Mouse (Mus musculus): Measurements from ENCODE around the gene Gm11096.

The Gm11096 gene

DNA sequence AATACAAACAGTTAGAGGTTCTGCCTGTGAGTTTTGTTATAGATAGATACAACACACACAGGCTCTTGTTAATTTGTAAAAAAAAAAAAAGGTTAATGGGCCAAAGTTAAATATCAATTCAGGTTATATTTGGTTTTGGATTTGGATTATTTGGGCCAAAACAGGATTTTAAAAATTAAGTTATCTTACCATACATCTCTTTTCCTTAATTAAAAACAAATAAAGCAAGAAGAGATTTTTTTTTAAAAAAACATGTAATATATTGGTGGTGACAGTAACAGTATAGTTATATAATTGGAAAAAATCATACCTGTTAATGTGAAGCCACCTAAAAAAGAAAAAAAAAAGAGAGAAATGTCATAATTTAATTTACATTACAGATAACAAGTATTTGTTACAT lies at the start of gene Gm11096:
Gm11096 (plus strand) TSS at position 301 of the 400 bp plus-strand sequence.
- no peak for DNase-seq (ENCODE audit: extremely low spot score)

DNA sequence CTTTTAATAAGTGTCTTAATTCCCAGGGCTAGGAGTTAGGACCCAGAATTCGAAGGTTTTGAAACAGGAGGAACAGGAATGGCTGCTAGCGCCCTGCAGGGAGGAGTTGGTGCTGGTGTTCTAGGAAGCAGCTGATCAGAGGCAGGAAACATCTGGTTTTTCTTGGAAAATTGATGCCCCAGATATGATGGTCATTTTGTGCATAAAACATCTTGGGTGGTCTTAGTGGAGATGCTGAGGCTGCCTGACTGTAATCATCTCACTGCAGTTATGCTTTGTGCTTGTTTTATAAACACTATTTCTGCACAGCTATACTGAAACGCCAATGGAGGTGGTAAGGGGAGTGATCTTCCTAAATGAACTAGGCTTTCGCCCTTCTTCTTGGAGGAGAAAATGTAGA lies 48.5 kb upstream of the Gm11096 start:
- no peak for DNase-seq (ENCODE audit: extremely low spot score)

DNA sequence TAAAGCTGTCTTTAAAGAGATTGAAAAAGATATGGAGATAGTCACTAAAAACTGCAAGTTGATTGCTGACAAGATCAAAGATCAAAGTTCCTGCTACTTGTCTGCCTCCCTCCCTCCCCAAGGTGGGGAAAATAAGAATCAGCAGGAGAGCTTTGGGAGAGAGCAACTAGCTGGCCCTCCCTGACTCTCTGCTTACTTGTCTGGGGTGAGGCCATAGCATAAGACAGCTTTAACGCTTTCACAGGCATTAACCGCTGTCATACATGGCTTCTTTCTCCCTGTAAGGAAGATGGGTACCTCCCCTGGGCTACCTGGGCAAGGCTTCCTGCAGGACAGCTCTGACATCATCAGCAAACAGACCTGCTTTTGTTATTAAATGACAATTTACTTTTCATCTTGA lies 47.4 kb upstream of the Gm11096 start:
- DNase-seq (ENCODE audit: extremely low spot score), result no peak

DNA sequence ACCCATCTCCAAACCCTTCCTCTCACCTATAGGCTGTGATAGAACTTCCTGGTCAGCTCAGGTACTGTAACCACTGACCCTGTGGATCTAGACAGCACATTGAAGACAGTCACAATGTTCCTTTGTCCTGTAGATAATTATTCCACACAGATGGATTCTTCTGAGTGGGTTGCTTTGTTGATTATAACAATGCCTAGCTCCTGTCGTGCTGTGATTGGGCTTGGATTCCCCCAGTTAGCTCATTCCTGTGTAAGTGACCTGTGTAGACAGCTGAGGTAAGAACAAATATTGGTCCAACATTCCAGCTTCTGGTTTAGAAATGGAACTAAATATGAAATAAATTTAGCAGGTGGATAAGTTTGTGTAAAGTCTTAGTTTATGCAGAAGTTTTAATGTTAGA lies 44.1 kb upstream of the Gm11096 start:
- DNase-seq (ENCODE audit: extremely low spot score), result no peak

DNA sequence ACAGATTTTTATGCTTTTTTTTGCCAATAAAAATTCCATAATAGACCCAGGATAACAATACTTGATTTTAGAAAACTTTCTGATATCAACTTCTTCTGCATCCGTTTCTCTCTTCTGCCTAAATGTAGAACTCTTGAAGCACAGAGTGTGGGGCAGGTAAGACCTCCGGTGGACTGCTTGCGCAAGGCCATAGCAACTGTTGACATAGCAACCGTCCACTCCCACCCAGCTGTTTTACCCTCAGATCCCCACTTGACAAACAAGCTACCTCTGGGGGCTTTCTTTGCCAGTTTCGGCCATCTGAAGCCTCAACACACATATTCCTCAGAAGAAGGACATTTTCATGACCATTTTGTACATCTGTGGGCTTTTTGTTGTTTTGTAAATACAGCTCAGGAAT lies 41.2 kb upstream of the Gm11096 start:
- DNase-seq (ENCODE audit: extremely low spot score), result no peak

DNA sequence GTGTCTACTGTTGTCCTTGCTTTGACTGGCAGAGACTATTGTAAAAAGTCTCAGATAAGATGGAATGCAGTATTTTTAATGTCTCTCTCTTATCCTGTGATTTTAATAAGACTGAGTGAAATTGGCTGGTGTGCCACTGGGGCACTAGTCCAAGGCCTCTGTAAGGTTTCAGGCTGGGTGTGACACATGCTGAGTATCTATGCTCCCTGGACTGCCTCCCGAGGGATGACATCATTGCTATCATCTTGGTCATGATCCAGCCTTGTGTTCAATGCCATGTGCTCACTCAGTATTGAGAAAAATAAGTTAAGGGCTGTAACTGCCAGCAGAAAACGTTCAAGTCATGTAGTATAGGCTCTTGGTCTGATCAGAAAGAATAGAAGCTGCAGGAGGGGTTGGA lies 38.9 kb upstream of the Gm11096 start:
- no peak for DNase-seq (ENCODE audit: extremely low spot score)

DNA sequence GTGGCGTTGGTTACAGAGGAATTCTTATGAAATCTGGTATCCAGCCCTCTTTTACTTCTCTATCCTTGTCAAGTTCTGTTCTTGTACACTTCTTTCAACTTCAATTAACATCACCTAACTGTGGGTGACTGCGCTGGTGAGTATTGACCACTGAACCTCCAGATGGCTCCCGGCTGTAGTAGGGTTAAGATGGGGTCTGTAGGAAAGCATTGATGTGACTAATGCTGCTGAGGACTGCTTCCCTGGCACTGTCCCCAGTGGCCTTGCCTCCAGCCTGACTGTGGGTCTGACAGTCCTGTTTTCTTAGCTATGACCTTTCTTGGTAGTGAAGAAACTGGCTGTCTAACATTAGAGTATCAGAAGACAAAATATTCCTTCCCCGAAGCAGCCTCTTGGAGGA lies 38.4 kb upstream of the Gm11096 start:
- no peak for DNase-seq (ENCODE audit: extremely low spot score)

DNA sequence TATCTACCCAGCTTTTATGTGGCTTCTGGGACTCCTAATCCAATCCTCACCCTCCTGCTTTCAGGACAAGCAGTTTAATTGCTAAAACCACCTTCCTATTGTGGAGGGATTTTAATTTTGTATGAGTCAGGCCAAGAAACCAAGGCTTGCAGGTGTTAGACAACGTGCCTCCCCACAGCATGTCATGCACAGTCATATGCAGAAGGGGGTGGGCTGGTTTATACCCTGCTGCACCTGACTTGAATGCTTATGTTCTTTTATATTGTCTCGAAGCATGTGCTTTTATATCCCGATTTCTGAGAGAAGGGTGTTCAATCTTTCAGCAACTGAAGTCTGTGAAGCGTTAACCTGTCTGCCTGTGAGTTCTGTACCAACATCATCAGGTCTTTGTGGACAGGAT lies 37.3 kb upstream of the Gm11096 start:
- no peak for DNase-seq (ENCODE audit: extremely low spot score)

DNA sequence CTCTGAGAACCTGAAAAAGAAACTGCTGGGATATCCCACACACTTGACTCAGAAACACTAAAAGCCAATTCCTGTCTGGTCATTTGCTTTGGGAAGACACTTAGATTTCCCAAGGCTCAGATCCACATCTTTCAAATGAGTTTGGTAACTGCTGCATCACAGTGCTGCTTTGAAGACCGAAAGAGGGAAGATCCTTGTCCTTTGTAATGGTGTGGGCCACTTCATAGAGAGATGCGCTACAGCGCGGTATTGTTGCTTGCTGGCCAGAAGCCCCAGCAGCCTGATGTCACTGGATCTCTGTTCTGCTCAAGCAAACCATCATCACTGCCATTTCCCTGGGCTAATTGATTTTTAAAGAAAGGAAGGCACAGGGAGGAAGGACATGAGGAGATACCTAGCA lies 28.8 kb upstream of the Gm11096 start:
- DNase-seq (ENCODE audit: extremely low spot score), result no peak

DNA sequence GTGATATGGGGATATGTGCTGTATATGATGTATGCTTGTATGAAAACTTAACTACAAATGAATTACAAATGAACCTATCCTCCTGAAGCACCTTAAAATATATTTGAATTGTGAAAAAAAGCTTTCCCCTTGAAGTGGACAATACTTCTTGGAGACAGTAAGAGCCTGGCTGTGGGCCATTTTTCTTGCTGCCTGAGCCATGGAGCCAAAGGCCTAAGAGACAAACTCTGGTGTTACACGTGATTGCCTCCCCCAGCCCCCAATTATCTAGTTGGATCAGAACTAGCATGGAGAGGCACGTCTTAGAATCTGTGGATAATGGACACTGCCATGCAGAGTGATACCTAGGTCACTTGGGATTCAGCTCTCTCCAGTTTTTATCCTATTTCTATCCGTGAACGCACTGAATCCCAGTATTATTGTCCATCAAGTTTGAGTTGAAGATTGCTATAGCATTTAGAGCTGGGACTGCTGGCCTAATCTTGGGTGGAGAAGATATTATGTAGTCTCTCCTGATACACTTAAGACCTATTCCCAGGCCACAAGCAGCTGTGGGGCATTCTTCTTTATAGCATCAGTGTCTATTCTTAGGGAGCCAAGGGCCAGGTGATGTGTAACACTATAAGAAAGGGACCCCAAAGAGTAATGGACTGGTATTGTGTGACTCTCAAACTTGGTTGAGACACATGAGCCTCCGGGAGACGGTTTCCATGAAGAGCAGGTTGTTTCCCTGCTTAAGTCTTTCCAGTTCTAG lies 25.0 kb upstream of the Gm11096 start:
- no peak for DNase-seq (ENCODE audit: extremely low spot score)

DNA sequence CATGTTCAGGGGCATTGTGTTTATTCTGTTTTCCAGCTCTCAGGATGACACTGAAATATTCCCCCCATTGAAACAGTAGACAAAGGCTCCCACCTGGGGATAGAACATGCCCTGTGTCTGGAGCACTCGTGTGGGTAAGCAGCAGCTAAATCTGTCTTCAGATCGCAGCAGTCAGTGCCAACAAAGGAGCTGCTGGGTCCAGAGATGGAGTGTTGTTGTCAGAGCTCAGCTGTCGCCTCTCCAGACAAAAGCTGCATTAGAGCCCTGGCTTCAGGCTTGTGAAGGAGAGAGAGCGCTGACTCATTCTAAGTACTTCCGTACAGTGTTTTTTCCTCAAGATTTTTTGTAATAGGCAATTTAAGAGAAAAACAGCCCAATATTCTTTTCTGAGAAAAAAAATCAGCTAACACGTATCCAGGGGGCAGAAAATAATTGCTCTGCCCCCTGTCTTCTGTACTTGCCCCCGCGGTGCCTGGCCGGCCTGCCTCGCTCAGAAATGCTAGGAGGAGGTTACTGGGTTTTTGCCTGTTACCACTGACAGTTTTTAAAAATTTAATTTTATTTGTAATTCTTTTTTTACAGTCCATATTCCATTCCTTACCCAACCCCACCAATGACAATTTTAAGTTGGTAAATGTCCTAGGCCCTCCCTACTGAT lies 21.6 kb upstream of the Gm11096 start:
- no peak for DNase-seq (ENCODE audit: extremely low spot score)

DNA sequence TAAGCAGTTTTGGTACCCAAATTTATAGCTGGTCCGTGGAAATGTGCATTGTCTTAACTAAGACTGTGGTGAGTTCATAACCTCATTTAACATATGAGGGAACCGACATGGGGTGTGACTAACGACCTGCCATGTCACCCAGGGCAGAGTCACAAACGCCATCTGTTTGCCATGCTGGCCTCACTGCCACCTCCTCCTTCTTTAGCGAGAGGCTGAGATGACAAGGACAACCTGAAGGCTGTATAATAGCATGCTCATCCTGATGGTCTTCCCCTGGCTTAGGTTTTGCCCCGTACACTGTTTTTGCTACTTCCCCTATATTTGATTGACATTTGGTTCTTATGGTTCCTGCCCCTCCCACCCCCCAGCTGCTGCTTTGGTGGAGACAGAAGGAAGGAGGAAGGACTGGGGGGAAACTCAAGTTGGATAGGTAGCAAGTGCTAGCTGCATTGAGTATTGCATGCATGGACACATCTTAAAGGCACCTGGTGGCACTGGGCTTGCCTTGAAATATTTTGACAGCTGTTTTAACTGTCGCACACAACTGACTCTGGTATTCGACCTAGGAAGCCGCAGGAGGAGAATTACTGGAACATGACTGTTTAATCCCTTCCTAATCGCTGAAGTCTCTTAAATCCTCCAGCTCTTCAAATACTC lies 17.2 kb upstream of the Gm11096 start:
- DNase-seq (ENCODE audit: extremely low spot score), result no peak

DNA sequence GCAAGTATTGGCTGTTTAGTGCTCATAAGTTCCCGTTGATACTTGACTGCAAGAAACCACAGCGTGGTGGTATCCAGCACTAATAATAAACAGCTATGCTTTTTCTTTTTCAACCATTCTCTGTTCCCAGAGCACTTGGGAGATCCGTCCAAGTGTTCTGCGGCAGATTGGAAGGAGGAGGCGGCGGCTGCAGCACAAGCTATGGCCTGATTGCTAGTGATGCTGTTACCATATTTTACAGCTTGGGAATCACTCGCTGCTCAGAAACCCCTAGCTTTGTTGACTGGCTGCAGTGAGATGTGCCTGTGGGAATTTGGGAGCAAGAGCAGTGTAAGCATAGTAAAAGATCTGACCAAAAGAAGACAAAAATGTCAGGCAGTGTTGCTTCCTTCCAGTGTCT lies 14.3 kb upstream of the Gm11096 start:
- no peak for DNase-seq (ENCODE audit: extremely low spot score)

DNA sequence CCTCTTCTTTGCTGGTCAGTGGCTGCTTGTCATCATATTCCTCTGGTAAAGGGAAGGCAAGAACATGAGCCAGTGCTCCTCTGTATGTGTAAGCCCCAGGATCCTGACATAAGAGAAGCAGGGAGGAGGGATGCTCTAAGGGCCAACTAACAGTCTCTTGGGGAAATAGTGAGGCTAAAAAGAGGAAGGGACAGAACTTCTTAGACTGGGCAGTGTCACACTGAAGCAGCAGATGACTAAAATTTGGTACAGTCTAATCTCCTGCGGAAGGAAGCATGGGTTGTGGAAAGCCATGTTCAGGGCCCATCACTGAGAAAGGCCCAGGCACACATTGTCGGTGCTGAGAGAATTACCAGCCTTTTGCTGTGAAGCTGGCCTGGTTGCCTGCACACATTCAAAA lies 8.8 kb upstream of the Gm11096 start:
- no peak for DNase-seq (ENCODE audit: extremely low spot score)

DNA sequence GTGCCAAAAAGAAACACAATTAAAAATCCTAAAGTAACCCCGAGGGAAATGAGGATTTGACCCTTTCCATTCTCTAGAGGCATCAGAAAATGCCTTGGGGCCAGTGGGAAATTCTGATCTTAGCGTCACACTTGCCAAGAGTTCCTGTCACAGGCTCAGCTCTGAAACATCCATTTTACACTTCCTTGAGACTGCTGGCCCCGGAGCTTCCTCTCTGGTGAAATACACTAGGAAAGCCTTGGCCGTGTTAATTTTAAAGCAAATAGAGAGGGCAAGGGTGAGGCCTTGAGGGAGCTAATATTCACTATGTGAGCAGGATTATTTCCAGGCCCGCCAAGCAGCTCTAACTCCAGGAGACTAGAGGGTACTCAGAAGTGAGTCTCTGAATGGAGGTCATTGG lies 8.4 kb upstream of the Gm11096 start:
- DNase-seq (ENCODE audit: extremely low spot score), result peak; percentile 26

DNA sequence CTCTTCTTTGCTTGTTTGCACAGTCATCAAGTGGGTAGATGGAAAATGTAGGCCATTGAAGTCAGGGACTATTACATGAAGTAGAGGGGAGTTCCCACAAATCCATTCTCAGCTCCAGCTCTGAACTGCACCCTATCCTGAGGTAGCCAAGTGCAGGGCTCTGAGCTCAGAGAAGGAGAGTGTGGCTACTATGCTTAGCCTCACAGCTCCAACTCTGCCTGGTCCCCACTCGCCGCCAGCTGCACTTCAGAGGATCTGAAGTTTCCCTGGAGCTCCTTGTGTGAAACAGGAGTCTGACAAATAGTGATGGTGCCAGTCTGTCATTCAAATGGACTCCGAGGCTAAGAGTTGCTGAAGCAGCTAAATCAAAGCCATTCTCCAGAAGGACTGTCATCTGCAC lies 13.7 kb downstream of the Gm11096 start:
- no peak for DNase-seq (ENCODE audit: extremely low spot score)

DNA sequence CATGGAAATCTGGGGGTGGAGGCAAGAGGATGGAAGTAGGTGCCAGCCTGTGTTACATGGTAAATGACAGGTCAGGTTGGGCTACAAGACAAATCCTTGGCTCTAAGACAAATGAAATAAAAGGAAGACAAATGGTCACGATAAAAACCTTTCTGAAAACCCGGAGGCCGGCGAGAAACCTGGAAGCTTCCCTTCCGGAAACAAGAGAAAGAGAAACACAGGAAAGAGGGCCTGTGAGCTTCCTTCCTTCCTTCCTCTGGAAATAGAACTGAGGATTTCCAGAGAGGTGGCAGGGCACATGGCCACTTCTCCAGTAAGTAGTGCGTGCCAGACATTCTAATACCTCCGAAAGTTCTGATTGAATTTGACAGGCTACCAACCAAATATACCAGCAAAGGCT lies 14.4 kb downstream of the Gm11096 start:
- DNase-seq (ENCODE audit: extremely low spot score), result no peak

DNA sequence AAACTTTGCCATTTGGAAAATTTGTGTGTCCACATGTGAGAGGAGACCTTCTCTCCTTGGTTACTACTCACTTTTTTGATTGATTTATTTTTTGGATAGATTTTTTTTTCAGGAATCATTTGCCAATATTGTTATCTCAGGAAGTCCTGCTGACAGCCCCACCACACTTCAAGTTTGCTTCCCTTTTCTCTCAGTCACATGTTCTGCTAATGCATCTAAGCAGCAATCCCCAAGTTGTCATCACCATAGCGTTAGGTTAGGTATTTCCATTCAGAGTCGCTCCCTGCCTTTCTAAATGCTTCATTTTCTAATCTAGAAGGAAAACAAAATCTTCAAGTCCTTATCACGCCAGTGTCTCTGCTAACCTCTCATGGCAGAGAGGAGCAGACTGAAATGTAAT lies 17.8 kb downstream of the Gm11096 start:
- no peak for DNase-seq (ENCODE audit: extremely low spot score)

DNA sequence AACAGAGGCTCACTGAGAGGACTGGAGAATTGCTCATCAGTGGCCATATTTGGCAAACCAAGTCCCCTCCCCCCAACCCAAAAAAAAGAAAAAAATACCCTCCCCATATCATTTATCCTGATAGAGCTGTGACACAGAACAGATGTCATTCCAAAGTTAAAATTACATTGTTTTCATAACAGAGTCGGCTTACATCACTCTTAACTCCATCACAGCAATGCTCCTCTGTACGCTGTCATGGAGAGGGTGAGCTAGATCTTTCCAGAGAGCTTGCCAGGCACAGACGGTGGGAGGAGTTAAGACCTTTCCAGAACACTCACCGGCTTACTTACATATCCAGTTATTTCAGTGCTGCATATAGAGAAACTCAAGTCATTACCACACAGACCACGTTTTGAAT lies 27.4 kb downstream of the Gm11096 start:
- no peak for DNase-seq (ENCODE audit: extremely low spot score)

DNA sequence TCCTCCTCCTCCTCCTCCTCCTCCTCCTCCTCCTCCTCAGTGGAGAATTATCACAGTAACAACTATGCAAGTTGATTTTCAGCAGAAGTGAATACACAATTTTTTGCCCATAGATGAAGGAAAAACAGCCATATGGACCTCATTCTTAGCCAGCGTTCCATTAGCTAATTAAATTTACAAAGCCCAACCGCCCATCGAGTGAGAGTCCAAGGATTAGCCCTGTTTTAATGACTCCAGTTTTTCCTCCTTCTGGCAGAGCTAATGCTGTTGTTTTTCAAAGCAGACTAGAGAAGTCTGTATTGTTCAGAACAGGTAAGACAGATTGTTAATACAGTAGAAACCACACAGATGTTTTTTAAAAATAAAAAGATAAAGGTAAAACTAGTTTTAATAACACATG lies 31.8 kb downstream of the Gm11096 start:
- no peak for DNase-seq (ENCODE audit: extremely low spot score)

DNA sequence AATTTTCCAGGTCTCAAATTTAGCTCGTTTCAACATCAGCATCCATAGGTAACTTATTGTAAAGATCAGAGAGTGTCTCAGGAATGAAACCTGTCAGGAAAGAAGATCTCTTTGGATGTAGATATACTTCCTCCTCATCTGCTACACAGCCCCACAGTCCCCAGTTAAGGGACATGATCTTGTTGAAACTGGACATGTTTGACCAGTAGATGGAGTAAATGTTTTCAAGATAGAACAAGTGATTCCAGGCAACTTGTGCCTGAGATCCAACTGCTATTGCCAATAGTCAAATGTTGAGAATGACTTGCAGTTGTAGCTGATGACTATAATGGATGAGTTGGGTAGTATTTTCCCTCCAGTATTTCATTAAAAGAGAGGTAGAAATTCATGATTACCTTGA lies 35.9 kb downstream of the Gm11096 start:
- no peak for DNase-seq (ENCODE audit: extremely low spot score)

DNA sequence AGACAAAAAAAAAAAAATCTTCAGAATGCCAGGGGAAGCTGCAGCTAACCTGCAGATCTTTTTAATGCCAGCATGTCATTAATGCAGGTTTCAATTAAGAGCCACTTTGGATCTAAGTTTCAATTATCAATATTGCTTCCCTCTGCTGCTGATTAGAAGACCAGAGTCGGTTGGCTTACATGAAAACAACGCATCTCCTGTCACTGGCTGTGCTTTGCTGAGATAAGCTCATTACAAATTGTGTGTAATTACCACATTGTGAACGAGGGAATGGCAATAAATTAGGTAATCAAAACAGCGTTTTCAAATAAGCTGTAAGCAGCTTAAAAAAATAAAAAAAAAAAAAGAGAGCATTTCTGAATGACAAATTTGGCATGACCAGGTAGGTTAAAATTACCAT lies 38.2 kb downstream of the Gm11096 start:
- DNase-seq (ENCODE audit: extremely low spot score), result no peak

Data from embryo, embryonic 9.5 days (tissue).